Mouse (Mus musculus) naive thymus-derived CD4-positive, alpha-beta T cell, adult 2 months (primary cell): ENCODE measurements around the gene Bik.
A peak's percentile ranks its signal among the peaks of the same experiment; 100 is the strongest.
"Not testable (repeated sequence)": the region's sequence is repeated elsewhere in the genome, so short reads cannot be mapped to it uniquely, and the experiment has no call there.

Experiments used
- DNase-seq: peaks from one replicate; pipeline ENCODE4 v3.0.0-alpha.2; 2011; ENCODE audit warnings: low read depth

Gene Bik

DNA sequence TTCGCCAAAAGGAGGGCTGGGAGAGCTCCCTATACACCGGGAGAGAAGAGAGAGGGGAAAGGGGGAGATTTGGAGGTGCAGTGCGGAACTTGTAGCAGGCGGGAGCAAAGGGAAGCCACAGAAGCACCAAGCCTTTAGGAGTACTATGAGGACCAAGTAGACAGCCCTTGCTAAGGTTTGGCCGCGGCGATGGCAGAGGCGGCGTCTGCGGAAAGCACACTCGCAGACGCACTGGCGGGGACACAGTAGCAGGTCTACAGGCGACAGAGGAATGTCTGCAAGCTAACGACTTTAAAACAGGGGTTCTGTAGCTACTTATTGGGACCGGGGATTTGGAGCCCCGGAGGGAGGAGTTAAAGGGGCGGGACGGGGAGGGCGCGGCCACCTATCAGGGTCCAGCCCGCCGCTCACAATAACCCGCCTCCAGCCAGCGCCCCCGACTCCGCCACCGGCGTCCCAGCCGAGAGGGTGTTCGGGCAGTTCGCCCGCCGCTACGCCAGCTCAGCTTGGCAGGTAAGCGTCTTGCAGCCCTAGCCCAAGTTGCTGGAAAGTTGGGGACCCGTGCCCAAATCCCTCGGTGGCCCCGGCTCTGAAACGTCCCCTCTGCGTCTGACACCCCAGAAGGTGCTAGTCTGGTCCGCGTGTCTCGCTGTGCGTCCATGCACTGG lies at the start of gene Bik:
TSS of gene Bik (plus strand) at position 439 of the 668 bp plus-strand sequence.
- DNase-seq: peak; percentile 70

DNA sequence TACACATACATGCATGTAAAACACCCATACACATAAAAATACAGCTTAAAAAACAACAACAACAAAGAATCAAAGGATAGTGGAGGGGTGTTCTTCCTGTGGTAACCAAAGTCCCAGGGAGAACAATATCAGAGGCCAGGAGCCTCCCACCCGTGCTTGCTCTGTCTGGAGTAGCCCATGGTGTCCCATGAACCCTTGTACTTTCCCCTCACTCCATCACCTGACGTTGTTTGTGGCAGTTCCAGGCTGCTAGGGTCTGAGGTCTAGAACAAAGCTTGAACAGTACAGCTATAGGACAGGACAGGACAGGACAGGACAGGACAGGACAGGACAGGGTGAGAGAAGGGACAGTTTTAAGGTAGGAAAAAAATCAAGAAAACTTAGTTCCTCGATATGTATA lies 48.6 kb upstream of the Bik start:
- no peak for DNase-seq

GRCm38 (mm10) chr15:83479818-83480217 lies 46.8 kb upstream of the Bik start:
- no peak for DNase-seq

GRCm38 (mm10) chr15:83481236-83481780 lies 45.4 kb upstream of the Bik start:
- no peak for DNase-seq

DNA sequence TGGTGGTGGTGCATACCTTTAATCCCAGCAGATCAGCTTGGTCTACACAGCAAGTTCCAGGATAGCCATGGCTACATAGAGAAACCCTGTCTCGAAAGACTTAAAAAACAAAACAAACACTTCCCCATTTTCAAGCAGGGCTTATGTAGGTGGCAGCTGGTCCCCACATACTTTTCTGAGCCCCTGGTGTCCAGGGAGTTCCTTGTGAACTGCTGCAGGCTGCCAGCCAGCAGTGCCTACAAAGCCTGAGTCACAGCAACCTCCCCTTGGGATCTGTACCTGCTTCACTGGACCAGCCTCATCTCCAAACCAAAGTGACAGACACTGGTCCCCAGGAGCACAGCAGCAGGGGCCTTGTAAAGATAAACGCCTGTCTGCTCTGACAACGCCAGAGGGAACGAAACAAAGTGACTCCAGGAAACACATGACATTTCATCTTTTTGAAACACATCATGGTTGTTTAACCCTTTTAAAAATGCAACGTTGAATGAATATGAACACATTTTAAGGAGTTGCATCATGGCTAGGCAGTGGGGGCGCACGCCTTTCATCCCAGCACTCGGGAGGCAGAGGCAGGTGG lies 43.9 kb upstream of the Bik start:
- no peak for DNase-seq

DNA sequence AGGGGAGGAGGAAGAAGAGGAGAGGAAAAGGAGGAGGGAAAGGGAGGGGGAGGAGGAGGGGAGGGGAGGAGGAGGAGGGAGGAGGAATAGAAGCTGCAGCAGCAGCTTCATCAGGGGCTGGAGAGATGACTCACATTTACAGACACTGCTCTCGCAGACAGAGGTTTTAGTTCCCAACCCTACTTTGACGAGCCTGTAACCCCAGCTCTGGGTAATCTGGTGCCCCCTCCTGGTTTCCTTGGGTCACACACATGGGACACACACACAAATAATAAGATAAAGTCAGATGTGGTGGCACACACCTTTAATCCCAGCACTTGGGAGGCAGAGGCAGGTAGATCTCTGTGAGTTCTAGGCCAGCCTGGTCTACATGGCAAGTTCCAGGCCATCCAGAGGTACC lies 43.2 kb upstream of the Bik start:
- DNase-seq: peak; percentile 56

- no peak for DNase-seq
Measured at GRCm38 (mm10) chr15:83484311-83484710, 42.4 kb upstream of the Bik start.

- no peak for DNase-seq
Measured at GRCm38 (mm10) chr15:83487477-83488115, 39.1 kb upstream of the Bik start.

DNA sequence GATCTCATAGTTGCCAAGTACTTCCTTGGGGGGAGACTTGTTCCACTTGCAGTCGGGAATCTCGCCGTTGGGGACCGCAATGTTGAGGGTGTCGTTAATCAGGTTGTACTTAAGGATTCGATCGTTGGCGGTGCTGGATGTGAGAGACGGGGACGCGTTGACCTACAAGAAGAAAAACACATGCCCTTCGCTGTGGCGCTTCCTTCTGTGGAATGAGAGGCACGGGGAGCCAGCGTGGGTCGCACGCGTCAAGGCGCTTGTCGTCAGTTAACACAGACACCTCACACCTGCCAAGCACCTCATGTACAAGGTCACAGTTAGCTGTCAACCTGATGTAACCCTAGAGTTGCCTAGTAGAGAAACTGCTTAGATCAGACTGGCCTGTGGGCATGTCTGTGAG lies 37.2 kb upstream of the Bik start:
- no peak for DNase-seq

DNA sequence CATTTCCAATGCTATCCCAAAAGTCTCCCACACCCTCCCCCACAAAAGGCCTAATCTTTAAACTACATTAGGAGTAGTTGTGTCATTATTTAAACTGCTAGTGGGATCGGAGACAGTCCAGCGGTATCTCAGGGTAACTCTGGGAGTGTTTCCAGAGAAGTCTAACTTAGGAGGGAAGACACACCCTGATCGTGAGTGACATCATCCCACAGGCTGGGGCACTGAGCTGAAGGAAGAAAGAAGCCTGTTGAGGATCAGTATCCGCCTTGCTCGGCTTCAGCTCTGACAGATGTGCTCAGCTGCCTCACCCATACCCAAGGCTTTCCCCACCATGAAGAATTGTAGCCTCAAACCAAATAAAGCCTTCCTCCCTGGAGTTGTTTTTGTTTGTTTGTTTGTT lies 34.8 kb upstream of the Bik start:
- no peak for DNase-seq

- no peak for DNase-seq
Measured at GRCm38 (mm10) chr15:83493856-83494571, 32.6 kb upstream of the Bik start.

DNA sequence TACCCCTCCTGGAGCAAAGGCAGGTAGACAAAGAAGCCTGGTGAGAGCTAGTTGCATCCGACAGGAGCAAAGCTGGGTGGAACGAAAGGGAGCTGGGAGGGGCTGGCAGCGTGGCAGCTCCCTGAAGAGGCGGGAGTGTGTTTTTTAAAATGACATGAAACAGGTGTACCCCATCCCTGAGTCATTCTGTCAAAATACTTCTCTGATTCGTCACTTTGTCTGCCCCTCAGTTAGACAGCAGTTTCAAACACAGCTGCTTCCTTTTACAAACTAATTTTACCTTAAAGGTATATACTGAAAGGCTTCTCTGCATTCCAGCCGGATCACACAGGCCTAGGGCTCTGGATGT lies 32.1 kb upstream of the Bik start:
- no peak for DNase-seq

DNA sequence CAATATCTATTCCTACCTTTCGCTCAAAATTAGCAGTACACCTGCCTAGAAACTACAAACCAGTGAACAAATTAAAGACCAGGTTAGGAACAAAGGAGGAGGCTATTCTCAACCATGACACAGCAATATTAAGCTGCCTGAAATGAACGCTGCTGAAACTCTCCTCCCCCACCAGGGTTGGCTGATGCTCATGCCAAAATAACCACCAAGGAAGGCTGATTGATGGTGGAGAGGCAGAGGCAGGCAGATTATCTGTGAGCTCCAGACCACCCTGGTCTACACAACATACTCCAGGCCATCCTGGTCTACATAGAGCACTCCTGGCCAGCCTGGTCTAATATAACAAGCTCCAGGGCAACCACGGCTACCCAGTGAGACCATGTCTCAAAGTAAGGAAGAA lies 31.5 kb upstream of the Bik start:
- DNase-seq: no peak

- no peak for DNase-seq
Measured at GRCm38 (mm10) chr15:83495787-83496367, 30.8 kb upstream of the Bik start.

DNA sequence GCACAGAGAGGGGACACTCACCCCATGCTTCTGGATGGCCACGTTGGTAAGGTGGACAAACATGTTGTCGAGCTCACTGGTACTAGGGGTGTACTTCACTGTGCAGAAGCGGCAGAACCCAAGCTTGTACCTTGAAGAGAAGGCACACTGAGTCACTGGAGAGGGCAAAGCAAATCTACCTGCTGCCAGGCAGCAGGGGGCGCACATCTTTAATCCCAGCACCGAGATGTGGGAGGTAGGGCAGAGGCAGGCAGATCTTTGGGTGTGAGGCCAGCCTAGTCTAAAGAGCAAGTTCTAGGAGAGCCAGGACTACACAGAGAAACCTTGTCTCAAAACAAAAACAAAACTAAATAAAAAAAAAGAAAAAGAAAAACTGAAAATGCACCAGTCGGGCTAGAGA lies 29.4 kb upstream of the Bik start:
- peak; percentile 28 for DNase-seq

DNA sequence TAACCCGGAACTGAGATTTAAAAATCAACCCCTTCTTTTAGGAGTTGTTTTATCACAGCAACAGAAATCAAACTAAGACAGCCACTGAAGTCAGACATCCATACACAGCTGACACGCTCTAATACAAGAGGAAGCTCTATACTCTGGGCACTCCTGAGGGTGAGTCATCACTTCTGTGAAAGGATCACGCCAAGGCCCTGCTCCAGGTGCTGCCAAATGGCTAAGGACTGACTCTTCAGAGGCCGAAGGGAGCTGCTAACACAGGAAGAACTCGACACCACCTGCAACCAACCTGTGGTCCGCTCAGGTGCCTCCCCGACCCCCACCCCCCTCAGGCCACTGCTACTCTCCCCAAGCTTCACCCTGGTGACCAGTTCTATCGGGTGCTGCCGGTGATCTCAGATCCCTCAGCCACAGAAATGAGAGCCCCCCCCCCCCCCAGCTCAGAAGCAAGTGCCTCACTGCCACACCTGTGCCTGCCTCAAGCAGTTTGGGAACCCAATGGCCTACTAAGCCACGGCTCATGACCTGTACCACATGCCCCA lies 27.4 kb upstream of the Bik start:
- no peak for DNase-seq

DNA sequence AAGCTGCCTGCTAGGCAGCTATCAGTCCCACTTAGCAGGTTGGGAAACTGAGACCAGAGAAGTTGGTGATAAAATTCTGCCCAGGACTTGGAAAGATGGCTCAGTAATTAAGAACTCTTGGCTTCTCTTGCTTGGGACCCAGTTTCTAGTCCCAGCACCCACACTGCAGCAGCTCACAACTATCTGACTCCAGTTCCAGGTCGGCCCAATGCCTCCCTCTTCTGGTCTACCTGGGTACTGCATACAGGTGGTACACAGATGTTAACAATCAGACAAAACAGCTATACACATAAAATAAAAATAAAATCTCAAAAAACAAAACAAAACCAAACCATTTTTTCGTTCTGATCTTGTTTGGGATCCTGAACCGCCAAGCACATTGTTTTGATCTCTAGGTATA lies 26.3 kb upstream of the Bik start:
- peak; percentile 74 for DNase-seq

GRCm38 (mm10) chr15:83501483-83501882 lies 25.2 kb upstream of the Bik start:
- not testable (repeated sequence) for DNase-seq

GRCm38 (mm10) chr15:83509950-83510804 lies 16.5 kb upstream of the Bik start:
- peak; percentile 28 for DNase-seq

GRCm38 (mm10) chr15:83510805-83511405 lies 15.8 kb upstream of the Bik start, which contains the start of gene Ttll1:
Gene Ttll1, minus strand, starts transcription at chr15:83510893.
- DNase-seq: peak; percentile 96
